Mouse (Mus musculus): Measurements from ENCODE around the gene Loxl1. TPM values are rescaled to one million over a fixed set of nuclear protein-coding genes. Genes with fewer than 3 reads are reported as not detected.
A peak's percentile ranks its signal among the peaks of the same experiment; 100 is the strongest.

Loxl1 gene
- total and polyA plus RNA-seq, 3 experiments, result not detected

GRCm38 (mm10) chr9:58276346-58276745 is 36.6 kb downstream of the Loxl1 start:
- Histone ChIP-seq H3K9ac (ENCODE audit: insufficient read depth, low read depth) (peak overlapping the region; percentile 46), H3K79me2 (replicated peaks; ENCODE audit: control insufficient read depth, extremely low read depth, insufficient read depth, poor library complexity, severe bottlenecking) (no peaks in the 10 kb centered on the region), H3K27me3 (replicated peaks) (no peaks in the 10 kb centered on the region), H3K9me3 (replicated peaks; ENCODE audit: low read length) (no peaks in the 10 kb centered on the region), H3K4me3 (replicated peaks in 1 of 3; ENCODE audit: low read depth in 2 of 3, low read length in 2 of 3, poor library complexity in 1 of 3) (peak overlapping the region; percentile 36 to 53 (median 37)), H3K4me1 (ENCODE audit: control insufficient read depth in 1 of 2, insufficient read depth in 2 of 2) (peaks cover 26 to 85% of the 10 kb centered on the region in 2 experiments), H3K4me2 (ENCODE audit: insufficient read depth, low read depth, poor library complexity, severe bottlenecking) (peak overlapping the region; percentile 54), H3K36me3 (replicated peaks in 1 of 2; ENCODE audit: control insufficient read depth in 1 of 2, insufficient read depth in 1 of 2, low read length in 1 of 2) (no peaks in the 10 kb centered on the region), H3K27ac (ENCODE audit: insufficient read depth, low read depth) (peak overlapping the region; percentile 99)
- dilution Hi-C loops (cut with MboI; ENCODE audit: extremely low pct_ligation_motif_present, extremely low pct_unique_long_range_greater_than_20kb, low sequenced_read_pairs), result no loop called here
- in situ Hi-C loops (cut with MboI; ENCODE audit: low pct_ligation_motif_present, low pct_unique_long_range_greater_than_20kb, low sequenced_read_pairs), result no loop called here
- TF ChIP-seq BHLHE40 (IDR thresholded peaks at IDR 0.05; ENCODE audit: low read depth, low read length) (peak; percentile 77), MEF2A (IDR thresholded peaks at IDR 0.05; ENCODE audit: borderline replicate concordance, low read depth, low read length) (no peak), KAT2A (IDR thresholded peaks at IDR 0.05; ENCODE audit: insufficient replicate concordance, low read length) (no peak), ETS1 (conservative IDR thresholded peaks at IDR 0.05; ENCODE audit: low read depth, low read length) (peak; percentile 53), SIN3A (IDR thresholded peaks at IDR 0.05; ENCODE audit: low read length) (0 out of 2 replicates have a peak, but pooled peaks have one; percentile 42), SMC3 (IDR thresholded peaks at IDR 0.05; ENCODE audit: low read depth, low read length) (no peak)
- peak; percentile 51 for DNase-seq (ENCODE audit: extremely low read depth)

- peak overlapping the region; percentile 99 for H3K27ac ChIP-seq (ENCODE audit: insufficient read depth, low read depth)
- no peaks in the 10 kb centered on the region for H3K9me3 ChIP-seq (replicated peaks; ENCODE audit: low read length)
- no peak for DNase-seq (ENCODE audit: extremely low read depth)
- H3K36me3 ChIP-seq (replicated peaks in 1 of 2; ENCODE audit: control insufficient read depth in 1 of 2, insufficient read depth in 1 of 2, low read length in 1 of 2), result no peaks in the 10 kb centered on the region
- H3K4me2 ChIP-seq (ENCODE audit: insufficient read depth, low read depth, poor library complexity, severe bottlenecking), result peak overlapping the region; percentile 54
- H3K4me3 ChIP-seq (replicated peaks in 1 of 3; ENCODE audit: low read depth in 2 of 3, low read length in 2 of 3, poor library complexity in 1 of 3), result peak overlapping the region; percentile 33 to 46 (median 37)
- in situ Hi-C loops (cut with MboI; ENCODE audit: low pct_ligation_motif_present, low pct_unique_long_range_greater_than_20kb, low sequenced_read_pairs), result no loop called here
- dilution Hi-C loops (cut with MboI; ENCODE audit: extremely low pct_ligation_motif_present, extremely low pct_unique_long_range_greater_than_20kb, low sequenced_read_pairs), result no loop called here
- no peaks in the 10 kb centered on the region for H3K27me3 ChIP-seq (replicated peaks)
- no peaks in the 10 kb centered on the region for H3K79me2 ChIP-seq (replicated peaks; ENCODE audit: control insufficient read depth, extremely low read depth, insufficient read depth, poor library complexity, severe bottlenecking)
- peaks cover 28 to 87% of the 10 kb centered on the region in 2 experiments for H3K4me1 ChIP-seq (ENCODE audit: control insufficient read depth in 1 of 2, insufficient read depth in 2 of 2)
- peak overlapping the region; percentile 46 for H3K9ac ChIP-seq (ENCODE audit: insufficient read depth, low read depth)
- TF ChIP-seq HCFC1 (IDR thresholded peaks at IDR 0.05; ENCODE audit: low read depth, low read length) (no peak), NELFE (IDR thresholded peaks at IDR 0.05; ENCODE audit: low read depth, low read length) (no peak), CTCF (conservative IDR thresholded peaks at IDR 0.05 in 1 of 2, IDR thresholded peaks at IDR 0.05 in 1 of 2; ENCODE audit: low read depth in 2 of 2, low read length in 2 of 2) (peak in 1 of 2 experiments; percentile 32; a peak in 2 of 4 replicates), POLR2AphosphoS2 (IDR thresholded peaks at IDR 0.05; ENCODE audit: low read depth, low read length) (no peak), ETS1 (conservative IDR thresholded peaks at IDR 0.05; ENCODE audit: low read depth, low read length) (no peak), JUND (conservative IDR thresholded peaks at IDR 0.05; ENCODE audit: low read depth, low read length) (no peak), RAD21 (IDR thresholded peaks at IDR 0.05; ENCODE audit: low read depth, low read length) (no peak), MXI1 (IDR thresholded peaks at IDR 0.05; ENCODE audit: low read depth, low read length) (0 out of 2 replicates have a peak, but pooled peaks have one; percentile 12), USF1 (IDR thresholded peaks at IDR 0.05; ENCODE audit: low read depth, low read length) (no peak), MAX (IDR thresholded peaks at IDR 0.05; ENCODE audit: low read length) (no peak), MAZ (IDR thresholded peaks at IDR 0.05; ENCODE audit: low read depth, low read length) (no peak), SMC3 (IDR thresholded peaks at IDR 0.05; ENCODE audit: low read depth, low read length) (peak; percentile 27; the same call in 1 of the 2 replicates)
These were observed 37.2 kb downstream of the Loxl1 start for GRCm38 (mm10) chr9:58275797-58276196.

Measured in CH12.LX (cell line).